ENCODE assay signal across 8 mouse cellular contexts in the genomic region with DNA sequence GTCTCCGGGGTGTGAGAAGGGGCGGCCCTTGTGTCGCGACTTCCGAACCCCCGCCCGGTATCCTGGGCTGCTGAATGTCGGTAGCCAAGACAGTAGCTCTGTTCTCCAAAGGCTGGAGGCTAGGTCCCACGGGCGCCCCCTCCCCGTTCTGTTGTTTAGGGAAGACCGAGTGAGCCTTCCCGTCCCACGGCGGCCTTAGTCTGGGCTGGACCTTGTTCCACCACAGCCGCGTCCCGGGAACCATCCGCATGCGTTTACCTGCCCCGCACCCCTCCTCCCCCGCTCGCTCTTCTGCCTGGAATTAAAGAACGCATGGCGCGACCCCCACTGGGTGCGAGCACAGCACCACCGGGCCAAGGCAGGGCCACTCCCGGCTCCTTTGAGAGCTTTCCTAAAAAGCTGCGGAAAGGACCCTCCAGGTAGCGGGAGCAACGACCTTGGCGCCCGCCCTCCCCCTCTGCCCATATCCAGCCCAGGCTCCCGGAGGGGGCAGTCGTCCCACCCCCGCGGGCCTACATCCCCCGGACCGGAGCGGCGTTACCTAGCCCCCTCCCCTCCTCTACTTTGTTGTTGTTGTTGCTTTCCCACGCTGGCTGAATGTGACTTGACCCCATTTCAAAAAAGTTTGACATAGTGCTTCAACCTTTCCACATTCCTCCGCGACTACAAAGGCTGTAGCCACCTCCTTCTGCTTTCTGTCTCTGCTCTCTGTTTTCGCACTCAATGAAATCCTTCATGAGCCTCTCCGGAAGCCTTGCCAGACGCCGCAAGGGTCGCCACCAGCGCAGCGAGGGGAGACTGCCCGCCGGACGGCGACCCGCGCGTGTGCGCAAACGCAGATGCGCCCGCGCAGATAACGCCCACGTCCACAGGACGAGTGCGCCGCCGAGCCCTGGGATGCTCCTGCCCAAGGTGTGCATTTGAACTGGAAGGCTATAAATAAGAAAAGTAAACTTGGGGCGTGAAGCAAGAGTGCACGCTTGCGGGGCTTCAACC.
A peak's percentile ranks its signal among the peaks of the same experiment; 100 is the strongest.
DNase-seq lines count a peak whose midpoint lies in the region; ATAC-seq and TF ChIP-seq lines count a peak whose summit lies in the region.

No protein-coding gene starts in this region.

- no peak for TF ChIP-seq CTCF in intestine, postnatal 0 days (IDR thresholded peaks at IDR 0.05; ENCODE audit: low read depth)

- 0 out of 2 replicates have a peak overlapping the region, but pooled peaks have one; percentile 25 for H3K9ac ChIP-seq in forebrain, embryonic 14.5 days (ENCODE audit: low read length)
- peak overlapping the region; percentile 40; the same call in 1 of the 2 replicates for H3K9ac ChIP-seq in intestine, postnatal 0 days (ENCODE audit: low read depth, low read length)
- H3K9ac ChIP-seq in midbrain, embryonic 13.5 days (replicated peaks): peak overlapping the region; percentile 68

- peak; percentile 54 for DNase-seq in kidney, adult 9 months
- DNase-seq in kidney, adult 11 months: no peak
- peak; percentile 20 for DNase-seq in adrenal gland, postnatal 14 days
- DNase-seq in forebrain, embryonic 14.5 days (ENCODE audit: low spot score): peak; percentile 29
- no peak for DNase-seq in right cerebral cortex, postnatal 14 days

- peak; percentile 36 for ATAC-seq in forebrain, embryonic 14.5 days
- ATAC-seq in intestine, postnatal 0 days: no peak
- peak; percentile 60 for ATAC-seq in midbrain, embryonic 13.5 days
- ATAC-seq in megakaryocyte-erythroid progenitor cell, adult 5-6 weeks (replicated peaks; ENCODE audit: low FRiP score, low TSS enrichment, poor library complexity, severe bottlenecking): no peak

- peak overlapping the region; percentile 99 for H3K4me2 ChIP-seq in forebrain, embryonic 14.5 days (ENCODE audit: low read length)
- peak overlapping the region; percentile 99 for H3K4me2 ChIP-seq in intestine, postnatal 0 days (replicated peaks; ENCODE audit: low read depth)
- peak overlapping the region; percentile 92 for H3K4me2 ChIP-seq in midbrain, embryonic 13.5 days (replicated peaks)

- peaks cover 22% of the 10 kb centered on the region for H3K27me3 ChIP-seq in forebrain, embryonic 14.5 days (replicated peaks; ENCODE audit: control insufficient read depth, insufficient read depth, low read length)
- peaks cover 30% of the 10 kb centered on the region for H3K27me3 ChIP-seq in intestine, postnatal 0 days (replicated peaks; ENCODE audit: control insufficient read depth, insufficient read depth, low read length)
- H3K27me3 ChIP-seq in midbrain, embryonic 13.5 days: peaks cover 46% of the 10 kb centered on the region

- H3K27ac ChIP-seq in forebrain, embryonic 14.5 days (ENCODE audit: low read depth, low read length): no peak overlapping the region
- no peak overlapping the region for H3K27ac ChIP-seq in intestine, postnatal 0 days (ENCODE audit: low read depth, low read length)
- no peak overlapping the region for H3K27ac ChIP-seq in midbrain, embryonic 13.5 days

- no peaks in the 10 kb centered on the region for H3K9me3 ChIP-seq in forebrain, embryonic 14.5 days (replicated peaks; ENCODE audit: control insufficient read depth, low read length)
- no peaks in the 10 kb centered on the region for H3K9me3 ChIP-seq in intestine, postnatal 0 days (ENCODE audit: control insufficient read depth)
- H3K9me3 ChIP-seq in midbrain, embryonic 13.5 days: no peaks in the 10 kb centered on the region

- WGBS in forebrain, embryonic 14.5 days: under 1% methylated on average over 73 of the region's 73 CpGs
- WGBS in intestine, postnatal 0 days: under 1% methylated on average over 73 of the region's 73 CpGs
- under 1% methylated on average over 71 of the region's 73 CpGs for WGBS in midbrain, embryonic 13.5 days

- peaks cover 3% of the 10 kb centered on the region; the same call in 1 of the 2 replicates for H3K4me1 ChIP-seq in forebrain, embryonic 14.5 days (ENCODE audit: control insufficient read depth, insufficient read depth, low read length)
- no peaks in the 10 kb centered on the region for H3K4me1 ChIP-seq in intestine, postnatal 0 days (replicated peaks; ENCODE audit: control insufficient read depth, insufficient read depth, low read length)
- peaks cover 26% of the 10 kb centered on the region for H3K4me1 ChIP-seq in midbrain, embryonic 13.5 days (replicated peaks)

- H3K36me3 ChIP-seq in forebrain, embryonic 14.5 days (ENCODE audit: control insufficient read depth, insufficient read depth, low read length): no peaks in the 10 kb centered on the region
- no peaks in the 10 kb centered on the region for H3K36me3 ChIP-seq in intestine, postnatal 0 days (ENCODE audit: control insufficient read depth, insufficient read depth)
- no peaks in the 10 kb centered on the region for H3K36me3 ChIP-seq in midbrain, embryonic 13.5 days

- H3K4me3 ChIP-seq in forebrain, embryonic 14.5 days (ENCODE audit: low read depth, low read length): peak overlapping the region; percentile 53
- peak overlapping the region; percentile 66 for H3K4me3 ChIP-seq in intestine, postnatal 0 days (ENCODE audit: low read depth, low read length)
- peak overlapping the region; percentile 49 for H3K4me3 ChIP-seq in midbrain, embryonic 13.5 days (replicated peaks)

Comparison
In these comparisons a context has a peak if more than half of its experiments do, and no peak if none do; other contexts are left out.
1. DNase-seq: peak in kidney, adult 9 months (single experiment), adrenal gland, postnatal 14 days (single experiment) and forebrain, embryonic 14.5 days (single experiment); none in kidney, adult 11 months (single experiment) and right cerebral cortex, postnatal 14 days (single experiment).
2. ATAC-seq: peak in forebrain, embryonic 14.5 days (single experiment) and midbrain, embryonic 13.5 days (single experiment); none in intestine, postnatal 0 days (single experiment) and megakaryocyte-erythroid progenitor cell, adult 5-6 weeks (single experiment).
3. Peak in every context shown above with its lines, with median percentiles within 50 percentile points of each other: H3K4me2 ChIP-seq, H3K4me3 ChIP-seq and H3K9ac ChIP-seq.